Mouse (Mus musculus): ENCODE data around the gene Clstn2.

DNA sequence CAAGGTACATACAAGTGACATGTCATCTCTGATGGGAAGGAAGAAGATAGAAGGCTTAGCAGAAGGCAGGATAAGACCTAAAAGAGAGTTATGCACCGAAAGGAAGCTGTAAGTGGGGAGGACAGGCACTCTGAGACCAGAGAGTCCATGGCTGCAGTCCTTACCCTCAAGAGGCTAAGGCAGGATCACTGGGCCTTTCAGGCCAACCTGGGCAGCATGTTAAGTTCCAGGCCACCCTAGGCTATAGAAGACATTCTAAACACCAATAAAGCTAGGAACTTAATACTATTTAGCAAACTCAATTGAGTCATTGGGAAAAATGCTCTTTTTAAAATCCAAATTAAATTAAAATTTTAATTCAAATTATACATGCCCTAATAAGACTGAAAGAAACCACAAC is 258.0 kb downstream of the Clstn2 start:
- no peak for TF ChIP-seq E2F4 (IDR thresholded peaks at IDR 0.05; ENCODE audit: insufficient replicate concordance, low read depth, low read length)
- no peak for TF ChIP-seq JUND (conservative IDR thresholded peaks at IDR 0.05; ENCODE audit: low read depth, low read length)
- TF ChIP-seq BHLHE40 (IDR thresholded peaks at IDR 0.05; ENCODE audit: low read depth, low read length): no peak
- TF ChIP-seq CTCF (conservative IDR thresholded peaks at IDR 0.05 in 1 of 2, IDR thresholded peaks at IDR 0.05 in 1 of 2; ENCODE audit: low read depth in 2 of 2, low read length in 2 of 2): no peak
- TF ChIP-seq POLR2AphosphoS2 (IDR thresholded peaks at IDR 0.05; ENCODE audit: low read depth, low read length): no peak
- no peak for TF ChIP-seq ETS1 (conservative IDR thresholded peaks at IDR 0.05; ENCODE audit: low read depth, low read length)
- no peak for TF ChIP-seq USF1 (IDR thresholded peaks at IDR 0.05; ENCODE audit: low read depth, low read length)

All from CH12.LX (cell line).